Mouse (Mus musculus) embryonic fibroblast, embryonic 13.5 days (primary cell): Measurements from ENCODE around the gene Rims3.

Experiments used
- CTCF ChIP-seq: IDR thresholded peaks from 2 replicates; pipeline ENCODE4 v1.5.1; 2011; ENCODE audit warnings: mild to moderate bottlenecking, control low read depth, low read length, moderate library complexity, borderline replicate concordance; ENCODE audit not compliant: insufficient read depth
- POLR2A ChIP-seq: IDR thresholded peaks from 2 replicates; pipeline ENCODE4 v1.6.1; 2011; ENCODE audit warnings: low read depth, mild to moderate bottlenecking, control low read depth, low read length, moderate library complexity

DNA sequence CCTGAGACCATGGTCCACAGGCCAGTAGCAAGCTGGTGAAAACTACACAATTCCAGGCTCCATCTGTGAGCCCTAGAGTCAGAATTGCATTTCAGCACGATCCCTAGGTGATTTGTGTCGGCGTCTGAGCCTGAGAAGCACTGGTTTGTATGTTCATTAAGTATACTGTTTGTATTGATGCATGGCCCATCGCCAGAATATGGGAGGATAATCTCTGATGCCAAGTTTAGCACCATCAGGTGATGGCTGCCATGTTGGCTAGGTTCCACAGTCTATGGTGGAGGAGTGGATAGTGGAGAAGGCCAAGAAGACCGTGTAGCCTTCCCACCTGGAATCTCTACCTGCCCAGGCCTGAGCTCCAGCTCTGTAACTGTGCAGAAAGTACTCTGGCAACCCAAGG is 13.6 kb downstream of the Rims3 start:
- TF ChIP-seq CTCF (no peak), POLR2A (no peak)
